Mouse (Mus musculus): ENCODE data around the gene Dpy19l3. TPM values are rescaled to one million over a fixed set of nuclear protein-coding genes. Genes with fewer than 3 reads are reported as not detected.

Dpy19l3 gene
- total and polyA plus RNA-seq, 3 experiments = 2.2 to 4.8 (median 2.6) TPM

DNA sequence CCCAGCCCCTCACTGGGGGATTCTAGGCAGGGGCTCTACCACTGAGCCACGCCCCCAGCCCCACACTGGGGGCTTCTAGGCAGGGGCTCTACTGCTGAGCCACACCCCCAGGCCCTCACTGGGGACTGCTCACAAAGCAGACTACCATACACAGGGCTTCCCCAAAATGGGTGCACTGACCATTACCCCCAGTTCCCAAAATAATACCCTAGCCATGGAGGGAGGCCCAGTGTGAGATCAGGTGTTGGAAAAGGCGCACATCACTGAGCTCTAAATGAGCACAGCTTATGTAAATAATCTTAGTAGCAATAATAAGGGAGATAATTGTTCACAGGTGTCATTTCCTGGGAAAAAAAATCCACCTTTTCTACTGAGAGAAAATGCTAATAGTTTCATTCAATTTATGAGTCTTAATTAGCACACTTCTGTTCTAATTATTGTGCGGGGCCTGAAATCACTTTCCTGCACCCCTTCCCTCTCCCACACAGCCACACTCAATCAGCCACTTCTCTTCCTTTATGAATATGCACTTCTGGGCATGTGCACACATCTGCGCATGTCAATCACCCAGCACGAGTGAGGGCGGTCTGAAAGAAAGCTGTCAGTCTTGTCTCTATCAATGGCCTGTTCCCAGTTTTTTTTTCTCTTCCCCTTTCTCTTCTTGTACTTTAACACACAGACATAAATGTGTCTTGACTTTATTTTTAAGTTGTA, 70.7 kb downstream of the Dpy19l3 start:
- 85% methylated on average over 6 of the region's 6 CpGs for WGBS
- TF ChIP-seq CTCF (IDR thresholded peaks at IDR 0.05) = no peak
- TF ChIP-seq POLR2A (IDR thresholded peaks at IDR 0.05; ENCODE audit: insufficient read depth, low read depth, low read length) = no peak
- no peak for TF ChIP-seq EP300 (IDR thresholded peaks at IDR 0.05; ENCODE audit: insufficient read depth, low read depth, low read length)
- H3K27ac ChIP-seq = no peak overlapping the region
- no peaks in the 10 kb centered on the region for H3K4me1 ChIP-seq (ENCODE audit: control insufficient read depth, insufficient read depth, low read length)
- H3K4me3 ChIP-seq = no peak overlapping the region
- H3K27me3 ChIP-seq (ENCODE audit: control insufficient read depth, insufficient read depth, low read length) = no peaks in the 10 kb centered on the region
- intact Hi-C loops (cut with DNase I) = no loop called here
- no peaks in the 10 kb centered on the region for H3K36me3 ChIP-seq (ENCODE audit: control insufficient read depth, insufficient read depth, low read length)
- H3K9ac ChIP-seq (ENCODE audit: low read depth, low read length) = no peak overlapping the region
- no peaks in the 10 kb centered on the region for H3K79me2 ChIP-seq (replicated peaks; ENCODE audit: control insufficient read depth, insufficient read depth, low read length)
- no peak for DNase-seq

DNA sequence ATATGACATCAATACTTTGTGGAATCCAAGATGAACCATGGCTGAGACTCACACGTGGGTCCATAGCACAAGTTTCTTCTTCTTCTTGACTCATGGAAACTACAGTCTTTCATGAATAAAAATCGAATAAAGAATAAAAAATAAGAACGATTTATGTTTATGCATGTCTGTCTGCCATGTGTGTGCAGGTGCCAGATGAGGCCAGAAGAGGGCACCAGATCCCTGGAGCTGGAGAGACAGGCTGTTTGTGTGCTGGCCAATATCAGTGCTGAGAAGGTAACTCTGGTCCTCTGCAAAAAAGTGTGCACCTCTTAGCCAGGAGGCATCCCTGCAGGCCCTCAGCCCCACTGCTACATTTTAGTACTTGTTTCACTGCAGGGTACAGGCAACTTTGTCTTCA, 72.7 kb downstream of the Dpy19l3 start:
- H3K27ac ChIP-seq = no peak overlapping the region
- no peaks in the 10 kb centered on the region for H3K79me2 ChIP-seq (replicated peaks; ENCODE audit: control insufficient read depth, insufficient read depth, low read length)
- H3K4me1 ChIP-seq (ENCODE audit: control insufficient read depth, insufficient read depth, low read length) = no peaks in the 10 kb centered on the region
- no peak for TF ChIP-seq EP300 (IDR thresholded peaks at IDR 0.05; ENCODE audit: insufficient read depth, low read depth, low read length)
- no peak for TF ChIP-seq POLR2A (IDR thresholded peaks at IDR 0.05; ENCODE audit: insufficient read depth, low read depth, low read length)
- TF ChIP-seq CTCF (IDR thresholded peaks at IDR 0.05) = 0 out of 2 replicates have a peak, but pooled peaks have one; percentile 19
- H3K4me3 ChIP-seq = no peak overlapping the region
- no peak overlapping the region for H3K9ac ChIP-seq (ENCODE audit: low read depth, low read length)
- no peaks in the 10 kb centered on the region for H3K36me3 ChIP-seq (ENCODE audit: control insufficient read depth, insufficient read depth, low read length)
- DNase-seq = no peak
- 71% methylated on average over 3 of the region's 3 CpGs for WGBS
- intact Hi-C loops (cut with DNase I) = no loop called here
- H3K27me3 ChIP-seq (ENCODE audit: control insufficient read depth, insufficient read depth, low read length) = no peaks in the 10 kb centered on the region

- DNase-seq = no peak
- 75% methylated on average over 4 of the region's 4 CpGs for WGBS
- H3K4me3 ChIP-seq = no peak overlapping the region
- no peak overlapping the region for H3K27ac ChIP-seq
- no peaks in the 10 kb centered on the region for H3K4me1 ChIP-seq (ENCODE audit: control insufficient read depth, insufficient read depth, low read length)
- TF ChIP-seq POLR2A (IDR thresholded peaks at IDR 0.05; ENCODE audit: insufficient read depth, low read depth, low read length) (no peak), EP300 (IDR thresholded peaks at IDR 0.05; ENCODE audit: insufficient read depth, low read depth, low read length) (no peak), CTCF (IDR thresholded peaks at IDR 0.05) (no peak)
- no peak overlapping the region for H3K9ac ChIP-seq (ENCODE audit: low read depth, low read length)
- H3K79me2 ChIP-seq (replicated peaks; ENCODE audit: control insufficient read depth, insufficient read depth, low read length) = no peaks in the 10 kb centered on the region
- H3K36me3 ChIP-seq (ENCODE audit: control insufficient read depth, insufficient read depth, low read length) = no peaks in the 10 kb centered on the region
- intact Hi-C loops (cut with DNase I) = no loop called here
- H3K27me3 ChIP-seq (ENCODE audit: control insufficient read depth, insufficient read depth, low read length) = no peaks in the 10 kb centered on the region
Observed at GRCm38 (mm10) chr7:35678976-35679375, 75.3 kb downstream of the Dpy19l3 start.

DNA sequence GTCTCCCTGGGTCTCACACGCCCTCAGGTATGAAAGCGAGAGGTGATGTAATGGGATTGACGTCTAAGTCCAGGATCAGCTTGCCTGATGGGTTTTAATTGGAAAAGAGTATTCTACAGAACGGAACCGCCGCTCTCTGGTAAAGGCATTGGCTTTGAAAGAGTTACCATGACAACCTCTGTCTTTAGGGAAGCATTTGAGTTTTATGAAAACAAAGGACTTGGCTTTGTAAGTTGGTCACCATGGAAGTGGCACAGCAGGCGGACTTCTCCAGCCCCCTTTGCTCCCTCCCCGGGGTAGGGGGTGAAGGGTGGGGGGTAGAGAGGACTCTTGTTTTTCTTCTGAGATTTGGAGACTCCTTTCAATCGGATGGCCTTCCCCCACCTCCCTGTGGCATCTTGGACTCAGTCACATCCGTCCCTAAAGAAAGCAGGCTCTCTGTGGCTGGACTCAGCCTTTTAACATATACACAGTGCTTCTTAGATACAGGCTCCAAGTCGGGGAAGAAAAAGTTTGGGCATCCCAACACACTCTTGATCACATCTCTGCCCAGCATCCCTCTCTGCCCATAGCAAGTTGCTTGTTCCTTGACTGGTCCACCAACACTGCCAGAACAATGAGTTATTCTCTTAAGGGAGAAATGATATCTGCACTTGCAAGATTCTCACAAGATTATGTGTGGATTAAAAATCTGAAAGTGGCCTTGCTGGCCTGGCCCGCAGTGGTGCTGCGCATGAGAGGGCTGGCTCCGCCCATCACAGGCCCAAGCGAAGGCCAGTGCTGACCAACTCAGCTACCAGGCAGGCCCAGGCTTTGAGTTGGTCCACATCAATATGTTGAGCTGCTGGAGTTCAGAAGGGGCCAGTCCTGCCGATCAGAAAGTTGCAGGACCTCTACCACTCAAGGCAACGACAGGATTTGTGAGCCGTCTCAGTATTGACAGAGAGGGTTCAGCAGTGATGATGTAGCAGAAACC, 85.9 kb downstream of the Dpy19l3 start:
- Histone ChIP-seq H3K9ac (ENCODE audit: low read depth, low read length) (no peak overlapping the region), H3K27ac (no peak overlapping the region), H3K79me2 (replicated peaks; ENCODE audit: control insufficient read depth, insufficient read depth, low read length) (no peaks in the 10 kb centered on the region), H3K27me3 (ENCODE audit: control insufficient read depth, insufficient read depth, low read length) (no peaks in the 10 kb centered on the region), H3K36me3 (ENCODE audit: control insufficient read depth, insufficient read depth, low read length) (no peaks in the 10 kb centered on the region), H3K4me1 (ENCODE audit: control insufficient read depth, insufficient read depth, low read length) (no peaks in the 10 kb centered on the region), H3K4me3 (no peak overlapping the region)
- DNase-seq = no peak
- 60% methylated on average over 18 of the region's 18 CpGs for WGBS
- intact Hi-C loops (cut with DNase I) = no loop called here
- TF ChIP-seq POLR2A (IDR thresholded peaks at IDR 0.05; ENCODE audit: insufficient read depth, low read depth, low read length) = no peak
- no peak for TF ChIP-seq CTCF (IDR thresholded peaks at IDR 0.05)
- no peak for TF ChIP-seq EP300 (IDR thresholded peaks at IDR 0.05; ENCODE audit: insufficient read depth, low read depth, low read length)

GRCm38 (mm10) chr7:35663790-35664376, 90.4 kb downstream of the Dpy19l3 start:
- Histone ChIP-seq H3K4me1 (ENCODE audit: control insufficient read depth, insufficient read depth, low read length) (no peaks in the 10 kb centered on the region), H3K27me3 (ENCODE audit: control insufficient read depth, insufficient read depth, low read length) (no peaks in the 10 kb centered on the region), H3K4me3 (no peak overlapping the region), H3K36me3 (ENCODE audit: control insufficient read depth, insufficient read depth, low read length) (no peaks in the 10 kb centered on the region), H3K9ac (ENCODE audit: low read depth, low read length) (no peak overlapping the region), H3K27ac (no peak overlapping the region), H3K79me2 (replicated peaks; ENCODE audit: control insufficient read depth, insufficient read depth, low read length) (no peaks in the 10 kb centered on the region)
- intact Hi-C loops (cut with DNase I) = no loop called here
- DNase-seq = no peak
- WGBS = 73% methylated on average over 16 of the region's 16 CpGs
- TF ChIP-seq POLR2A (IDR thresholded peaks at IDR 0.05; ENCODE audit: insufficient read depth, low read depth, low read length) = no peak
- TF ChIP-seq EP300 (IDR thresholded peaks at IDR 0.05; ENCODE audit: insufficient read depth, low read depth, low read length) = no peak
- no peak for TF ChIP-seq CTCF (IDR thresholded peaks at IDR 0.05)
